Mouse (Mus musculus): Measurements from ENCODE around the gene Fam120c.
A peak's percentile ranks its signal among the peaks of the same experiment; 100 is the strongest.
"Not testable (repeated sequence)": the region's sequence is repeated elsewhere in the genome, so short reads cannot be mapped to it uniquely, and the experiment has no call there.

Fam120c gene

DNA sequence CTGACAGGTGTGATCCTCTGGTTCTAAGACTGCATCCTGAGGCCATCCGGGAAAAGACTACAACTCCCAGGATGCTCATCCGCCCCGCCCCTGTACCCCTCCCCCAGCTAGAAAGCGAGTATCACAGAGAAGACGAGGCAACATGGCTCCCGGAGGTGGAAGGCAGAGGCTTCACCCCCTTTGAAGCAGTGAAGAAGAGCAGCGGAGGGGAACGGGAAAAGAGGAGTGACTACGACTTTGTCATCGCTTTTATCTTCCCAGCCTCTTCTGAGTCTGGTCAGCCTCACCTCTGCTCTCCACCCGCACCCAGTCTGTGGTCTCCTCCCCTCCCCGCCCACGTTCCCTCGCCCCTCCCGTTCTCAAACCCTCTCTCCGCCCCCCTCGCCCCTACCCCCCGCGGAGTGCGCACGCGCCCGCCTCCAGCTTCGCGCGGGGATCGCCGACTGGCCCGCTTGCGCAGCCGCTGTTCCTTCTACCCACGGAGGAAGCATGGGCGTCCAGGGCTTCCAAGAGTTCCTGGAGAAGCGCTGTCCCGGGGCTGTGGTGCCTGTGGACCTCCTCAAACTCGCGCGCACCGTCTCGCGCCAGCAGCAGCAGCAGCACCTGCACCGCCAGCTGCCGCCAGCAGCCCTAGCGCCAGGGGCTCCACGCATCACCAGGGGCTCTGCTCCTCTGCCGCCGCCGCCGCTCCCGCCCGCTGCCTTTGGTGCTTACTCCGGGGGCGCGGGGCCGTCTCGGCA lies at the start of gene Fam120c:
Gene Fam120c, plus strand, starts transcription at position 415 of the 740 bp plus-strand sequence.
- peak; percentile 92 for ATAC-seq (ENCODE audit: insufficient number of reproducible peaks, low FRiP score, low TSS enrichment)

DNA sequence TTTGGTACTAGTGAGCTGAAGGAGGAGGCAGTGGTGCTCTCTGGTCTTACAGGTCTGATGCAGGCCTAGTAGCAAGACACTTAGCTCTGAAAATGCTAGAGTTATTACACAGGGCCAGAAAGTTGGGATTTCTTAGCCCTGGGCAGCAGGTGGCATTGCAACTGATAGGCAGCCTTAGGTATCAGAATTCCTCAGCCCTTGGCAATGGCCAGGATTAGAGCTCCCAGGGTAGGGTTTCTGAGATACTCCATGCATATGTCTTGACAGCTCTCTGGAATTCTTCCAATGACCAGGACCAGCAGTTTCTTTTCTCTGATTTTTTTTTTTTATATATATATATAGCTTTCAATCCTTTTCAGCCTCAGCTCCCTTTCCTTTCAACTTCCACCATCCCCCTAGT lies 45.6 kb upstream of the Fam120c start:
- no peak for ATAC-seq (ENCODE audit: insufficient number of reproducible peaks, low FRiP score, low TSS enrichment)

DNA sequence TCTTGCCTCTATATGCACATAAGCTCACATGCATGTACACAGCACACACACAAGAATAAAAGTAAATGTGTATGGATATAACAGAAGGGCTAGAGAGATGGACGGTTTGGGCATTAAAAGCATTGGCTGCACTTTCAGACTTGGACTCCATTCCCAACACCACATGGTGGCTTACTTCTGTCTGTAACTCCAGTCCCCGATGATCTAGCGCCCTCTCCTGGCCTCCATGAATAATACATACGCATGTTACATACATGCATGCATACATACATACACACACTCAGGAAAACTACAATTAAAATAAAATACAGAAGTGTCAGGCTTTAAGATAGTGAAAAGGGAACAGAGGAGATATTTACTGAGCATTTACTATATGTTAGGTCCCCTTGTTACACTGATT lies 30.2 kb upstream of the Fam120c start:
- no peak for ATAC-seq (ENCODE audit: insufficient number of reproducible peaks, low FRiP score, low TSS enrichment)

DNA sequence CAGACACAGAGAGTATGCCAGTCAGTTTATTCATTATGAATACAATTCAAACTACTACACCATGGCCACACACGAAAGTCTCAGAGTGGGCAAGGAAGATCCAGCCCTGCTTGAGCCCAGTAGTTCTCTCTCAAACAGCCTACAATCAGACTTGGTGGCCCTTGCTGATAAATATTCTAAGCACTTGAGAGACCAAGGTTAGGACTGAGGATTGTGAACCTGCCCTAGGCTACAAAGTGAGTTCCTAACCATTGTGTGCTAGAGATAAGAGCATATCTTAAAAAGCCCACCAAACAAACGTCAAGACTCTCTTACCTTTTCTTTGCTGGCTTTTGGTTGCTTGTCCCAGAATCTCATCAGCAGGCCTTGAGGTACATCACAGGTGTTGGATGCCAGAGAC lies 10.4 kb upstream of the Fam120c start:
- ATAC-seq (ENCODE audit: insufficient number of reproducible peaks, low FRiP score, low TSS enrichment) = no peak

DNA sequence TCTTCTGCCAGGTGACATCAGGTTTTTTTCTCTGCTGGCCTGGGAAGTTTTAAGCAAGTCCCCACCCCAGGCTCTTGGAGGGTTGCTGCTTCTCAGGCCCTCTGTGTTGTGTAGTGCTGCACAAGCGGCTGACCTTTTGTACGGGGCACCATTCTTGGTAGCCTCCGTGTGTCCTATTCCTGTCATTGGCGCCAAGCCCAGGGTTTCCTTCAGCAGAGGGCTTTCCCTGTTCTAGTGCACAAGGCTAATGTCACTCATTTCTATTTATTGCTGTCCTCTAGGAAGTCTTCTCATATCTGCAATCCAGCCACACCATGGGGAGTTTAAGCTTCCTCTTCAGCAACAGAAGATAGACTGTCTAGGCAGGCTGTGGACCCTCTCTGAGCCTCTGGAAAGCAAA lies 6.2 kb upstream of the Fam120c start:
- no peak for ATAC-seq (ENCODE audit: insufficient number of reproducible peaks, low FRiP score, low TSS enrichment)

DNA sequence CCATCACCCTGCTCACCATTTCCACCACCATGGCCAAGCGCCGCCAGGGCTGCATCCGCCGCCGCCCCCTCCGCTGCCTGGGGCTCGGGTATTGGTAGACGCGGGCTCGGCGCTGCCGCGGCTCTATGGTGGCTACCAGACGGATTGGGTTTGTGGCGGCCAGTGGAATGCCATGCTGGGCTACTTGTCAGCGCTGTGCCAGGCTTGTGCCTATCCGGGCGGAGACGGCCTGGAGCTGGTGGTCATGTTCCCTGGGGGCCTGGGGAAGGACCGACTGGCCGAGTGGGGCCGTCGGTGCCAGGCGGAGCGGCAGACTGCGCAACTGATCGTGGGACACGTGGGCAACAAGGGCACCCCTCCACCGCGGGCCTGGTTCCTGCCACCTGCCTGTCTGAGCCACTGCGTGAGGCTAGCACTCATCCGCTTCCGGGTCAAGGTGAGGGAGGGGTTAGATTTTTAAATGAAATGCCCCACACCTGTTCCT lies 568 bp downstream of the Fam120c start:
- peak; percentile 62 for ATAC-seq (ENCODE audit: insufficient number of reproducible peaks, low FRiP score, low TSS enrichment)

DNA sequence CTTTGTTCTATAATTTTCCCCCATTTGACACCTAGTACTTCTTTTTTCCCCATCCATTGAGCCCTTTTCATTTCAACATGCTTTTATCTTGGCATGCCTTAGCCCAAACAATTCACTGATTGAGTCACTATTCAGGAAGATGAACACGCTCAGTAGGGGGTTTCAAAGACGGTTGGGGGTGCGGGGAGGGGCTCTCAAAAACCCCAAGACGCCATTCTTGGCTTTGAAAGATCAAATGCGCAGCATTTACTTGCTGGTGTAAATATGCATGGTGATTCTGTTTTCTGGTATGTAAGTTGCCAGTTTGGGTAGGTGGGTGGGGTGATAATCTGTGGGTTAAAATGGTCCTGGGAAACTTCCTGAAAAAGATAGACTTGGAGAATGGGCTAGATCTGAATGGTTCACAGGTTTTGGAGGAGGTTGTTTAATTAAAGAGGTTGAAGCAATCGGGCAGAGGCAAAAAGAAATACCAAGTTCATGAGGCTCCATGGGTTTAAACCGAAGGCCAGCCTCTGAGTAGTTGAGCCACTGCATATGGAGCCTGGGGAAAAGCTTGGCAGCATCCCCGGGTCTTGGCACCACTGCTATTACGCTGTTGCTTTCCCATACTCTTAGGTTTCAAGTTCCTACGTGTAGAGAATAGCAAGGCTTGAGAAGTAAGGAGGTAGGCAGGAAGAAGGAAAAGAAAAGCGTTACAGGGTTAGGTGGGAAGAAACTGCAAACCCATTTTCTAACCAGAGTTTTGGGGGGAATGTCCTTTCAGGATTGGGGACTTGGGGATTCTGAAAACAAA lies 1.6 kb downstream of the Fam120c start:
- ATAC-seq (ENCODE audit: insufficient number of reproducible peaks, low FRiP score, low TSS enrichment) = no peak

DNA sequence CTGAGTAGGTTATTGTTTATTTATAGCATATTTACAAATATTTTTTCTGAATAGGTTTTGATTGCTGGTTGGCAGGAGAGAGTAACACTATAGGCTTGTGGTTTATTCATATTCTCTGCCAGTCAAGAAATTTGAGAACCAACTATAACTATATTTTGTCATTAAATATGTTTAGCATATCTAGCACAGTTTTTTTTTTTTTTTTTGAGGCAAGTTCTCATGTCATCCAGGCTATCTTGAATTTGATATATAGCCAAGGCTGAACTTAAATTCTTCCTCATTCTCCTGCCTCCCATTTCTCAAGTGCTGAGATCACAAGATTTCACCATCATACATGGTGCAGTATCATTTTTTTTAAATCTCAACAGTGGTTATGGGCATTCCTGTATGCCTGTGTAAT lies 3.3 kb downstream of the Fam120c start:
- ATAC-seq (ENCODE audit: insufficient number of reproducible peaks, low FRiP score, low TSS enrichment) = no peak

DNA sequence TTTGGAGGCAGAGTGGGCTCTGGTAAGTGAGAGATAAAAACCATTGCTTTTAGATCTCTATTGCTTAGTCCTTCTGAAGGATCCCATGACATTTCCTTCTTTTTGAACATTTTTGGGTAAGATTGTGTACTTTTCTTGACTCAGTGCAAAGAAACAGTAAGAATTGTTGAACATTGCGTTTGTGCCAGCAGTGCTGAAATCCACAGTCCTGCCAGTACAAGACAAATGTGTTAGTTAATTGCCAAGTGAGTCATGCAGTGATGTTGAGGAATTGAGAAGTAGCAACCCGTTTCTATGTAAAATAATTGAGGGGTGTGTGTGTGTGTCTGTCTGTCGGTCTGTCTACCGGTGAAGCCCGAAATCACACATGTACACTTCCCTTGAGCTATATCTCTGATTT lies 5.3 kb downstream of the Fam120c start:
- no peak for ATAC-seq (ENCODE audit: insufficient number of reproducible peaks, low FRiP score, low TSS enrichment)

DNA sequence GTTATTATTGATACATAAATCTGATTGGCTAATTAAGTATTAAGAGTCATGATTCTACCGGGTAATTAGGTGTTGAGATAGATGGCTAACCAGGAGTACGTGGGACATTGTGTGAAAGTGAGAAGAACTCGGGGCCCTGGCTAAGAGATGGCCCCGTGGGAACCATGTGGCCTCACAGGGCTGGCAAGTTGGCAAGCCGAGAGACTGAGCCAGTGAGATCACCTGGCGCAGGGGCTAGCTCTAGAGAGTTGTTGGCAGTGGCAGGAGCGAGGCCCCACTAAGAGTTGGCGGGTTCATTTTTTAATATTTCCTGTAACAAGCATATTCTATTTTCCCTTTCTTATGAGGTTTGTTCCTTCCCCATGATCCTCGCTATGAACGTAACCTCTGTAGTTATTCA lies 74.8 kb downstream of the Fam120c start:
- no peak for ATAC-seq (ENCODE audit: insufficient number of reproducible peaks, low FRiP score, low TSS enrichment)

DNA sequence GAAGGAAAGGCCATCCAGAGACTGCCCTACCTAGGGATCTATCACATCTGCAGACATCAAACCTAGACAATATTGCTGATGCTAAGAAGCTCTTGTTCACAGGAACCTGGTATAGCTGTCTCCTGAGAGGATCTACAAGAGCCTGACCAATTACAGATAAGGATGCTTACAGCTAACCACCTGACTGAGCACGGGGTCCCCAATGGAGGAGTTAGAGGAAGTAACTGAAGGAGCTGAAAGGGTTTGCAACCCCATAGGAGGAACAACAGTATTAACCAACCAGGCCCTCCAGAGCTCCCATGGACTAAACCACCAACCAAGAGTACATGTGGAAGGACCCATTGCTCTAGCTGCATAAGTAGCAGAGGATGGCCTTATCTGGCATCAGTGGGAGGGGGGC lies 76.8 kb downstream of the Fam120c start:
- no peak for ATAC-seq (ENCODE audit: insufficient number of reproducible peaks, low FRiP score, low TSS enrichment)

DNA sequence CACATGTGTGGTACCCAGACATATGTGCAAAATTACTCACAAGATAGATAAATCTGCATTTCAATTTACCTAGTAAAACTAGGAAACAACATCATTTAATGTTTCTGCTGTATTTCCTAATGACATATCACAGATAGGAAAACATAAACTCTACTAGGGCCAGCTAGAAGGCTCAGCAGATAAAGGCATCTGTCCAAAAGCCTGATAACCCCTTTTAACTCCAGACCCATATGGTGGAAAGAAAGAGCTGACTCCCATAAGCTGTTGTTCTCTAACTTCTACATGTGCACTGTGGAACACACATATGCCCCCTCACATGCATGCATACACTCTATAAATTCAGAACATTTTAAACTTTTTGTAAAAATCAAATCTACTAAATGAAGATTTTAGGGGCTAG lies 99.7 kb downstream of the Fam120c start:
- no peak for ATAC-seq (ENCODE audit: insufficient number of reproducible peaks, low FRiP score, low TSS enrichment)

DNA sequence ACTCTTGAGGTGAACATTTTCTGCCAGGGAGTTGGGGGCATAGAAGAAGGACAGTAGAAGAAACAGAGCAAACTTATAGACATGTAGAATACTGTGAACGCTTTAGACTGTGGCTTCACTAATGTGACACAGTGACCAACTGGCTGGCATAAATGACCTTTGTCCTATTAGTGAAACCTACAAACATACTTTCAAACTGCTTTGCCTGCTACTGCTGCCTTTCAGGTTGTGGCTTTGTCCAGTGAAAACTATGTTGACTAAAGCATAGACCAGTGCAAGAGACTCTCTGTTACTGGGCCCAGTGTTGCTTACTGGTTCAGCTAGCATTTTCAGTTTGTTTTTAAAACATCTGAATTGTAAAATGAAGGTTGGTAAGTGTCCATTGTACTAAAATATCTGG lies 100.2 kb downstream of the Fam120c start:
- no peak for ATAC-seq (ENCODE audit: insufficient number of reproducible peaks, low FRiP score, low TSS enrichment)

DNA sequence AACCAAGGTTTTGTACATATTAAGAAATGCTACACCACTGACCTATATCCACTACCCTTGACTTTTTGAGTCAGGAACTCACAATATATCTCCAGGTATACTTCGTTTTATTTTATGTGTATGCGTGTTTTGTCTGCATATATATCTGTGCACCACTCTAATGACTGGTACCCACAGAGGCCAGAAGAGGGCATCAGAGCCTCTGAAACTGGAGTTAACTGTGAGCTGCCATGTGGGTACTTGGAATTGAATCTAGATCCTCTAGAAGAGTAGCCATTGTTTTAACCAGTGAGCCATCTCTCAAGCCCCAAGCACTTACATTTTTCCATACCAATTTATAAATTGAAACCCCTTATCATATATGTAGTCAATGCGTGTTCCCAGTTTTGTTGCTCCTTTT lies 144.2 kb downstream of the Fam120c start:
- ATAC-seq (ENCODE audit: insufficient number of reproducible peaks, low FRiP score, low TSS enrichment) = no peak

DNA sequence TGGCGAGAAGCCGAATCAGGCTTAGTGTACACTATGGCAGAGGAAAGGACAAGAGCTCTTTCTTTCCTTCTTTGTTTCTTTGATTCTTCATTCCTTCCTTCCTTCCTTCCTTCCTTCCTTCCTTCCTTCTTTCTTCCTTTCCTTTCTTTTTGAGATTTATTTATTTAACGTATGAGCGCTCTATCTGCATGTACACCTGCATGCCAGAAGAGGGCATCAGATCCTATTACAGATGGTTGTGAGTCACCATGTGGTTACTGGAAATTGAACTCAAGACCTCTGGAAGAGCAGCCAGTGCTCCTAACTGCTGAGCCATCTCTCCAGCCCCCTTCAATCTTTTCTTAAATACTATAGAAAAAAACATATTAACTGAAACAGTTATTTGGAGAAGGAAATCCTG lies 149.3 kb downstream of the Fam120c start:
- not testable (repeated sequence) for ATAC-seq (ENCODE audit: insufficient number of reproducible peaks, low FRiP score, low TSS enrichment)

DNA sequence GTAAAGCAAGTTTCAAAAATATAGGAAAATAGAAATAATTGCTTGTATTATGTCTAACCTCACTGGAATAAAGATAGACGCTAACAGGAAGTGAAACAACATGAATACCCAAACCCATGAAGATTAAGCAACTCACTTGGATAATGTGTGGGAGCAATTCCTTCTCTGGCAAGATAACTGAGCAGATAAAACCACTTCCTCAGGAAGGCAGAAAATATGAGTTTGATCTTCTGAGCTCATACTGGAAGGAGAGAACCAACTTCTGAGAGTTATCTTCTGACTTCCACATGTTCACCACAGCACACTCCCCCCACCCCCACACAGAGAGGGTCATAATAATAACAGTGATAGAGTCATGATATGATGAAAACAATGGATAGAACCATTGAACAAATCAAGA lies 152.6 kb downstream of the Fam120c start:
- ATAC-seq (ENCODE audit: insufficient number of reproducible peaks, low FRiP score, low TSS enrichment) = no peak

DNA sequence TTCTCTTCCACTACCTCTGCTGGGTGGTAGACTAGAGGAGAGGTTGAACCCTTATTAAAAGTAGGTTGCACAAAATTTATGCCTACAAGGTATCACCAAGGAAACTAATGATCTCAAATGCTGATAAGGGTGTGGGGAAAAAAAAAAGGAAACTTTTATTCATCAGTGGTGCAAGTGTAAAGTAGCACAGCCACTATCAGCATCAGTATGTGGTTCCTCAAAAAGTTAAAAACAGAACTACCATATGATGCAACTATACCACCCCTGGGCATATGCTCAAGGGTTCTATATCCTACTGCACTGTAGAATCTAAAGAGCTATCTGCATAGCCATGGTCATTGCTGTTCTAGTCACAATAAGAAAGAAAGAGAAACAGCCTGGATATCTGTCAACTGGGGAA lies 164.6 kb downstream of the Fam120c start:
- no peak for ATAC-seq (ENCODE audit: insufficient number of reproducible peaks, low FRiP score, low TSS enrichment)

DNA sequence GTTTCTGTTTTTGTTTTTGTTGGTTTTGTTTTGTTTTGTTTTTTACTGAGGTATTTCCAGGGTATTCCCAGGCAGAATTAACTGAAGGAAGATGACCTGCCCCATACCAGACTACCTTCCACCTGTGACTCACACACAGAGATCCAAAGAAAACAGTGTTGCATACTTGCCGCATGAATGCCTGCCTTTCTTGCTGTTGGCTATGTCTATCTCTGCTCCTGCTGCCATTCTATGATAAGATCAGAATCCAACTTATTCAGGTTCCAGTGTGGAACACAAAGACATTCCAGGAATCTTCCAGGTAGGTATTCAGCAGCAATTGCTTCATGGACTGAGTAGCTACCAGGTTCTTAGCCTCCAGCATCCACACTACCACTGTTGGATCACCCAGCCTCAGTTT lies 165.9 kb downstream of the Fam120c start:
- no peak for ATAC-seq (ENCODE audit: insufficient number of reproducible peaks, low FRiP score, low TSS enrichment)

DNA sequence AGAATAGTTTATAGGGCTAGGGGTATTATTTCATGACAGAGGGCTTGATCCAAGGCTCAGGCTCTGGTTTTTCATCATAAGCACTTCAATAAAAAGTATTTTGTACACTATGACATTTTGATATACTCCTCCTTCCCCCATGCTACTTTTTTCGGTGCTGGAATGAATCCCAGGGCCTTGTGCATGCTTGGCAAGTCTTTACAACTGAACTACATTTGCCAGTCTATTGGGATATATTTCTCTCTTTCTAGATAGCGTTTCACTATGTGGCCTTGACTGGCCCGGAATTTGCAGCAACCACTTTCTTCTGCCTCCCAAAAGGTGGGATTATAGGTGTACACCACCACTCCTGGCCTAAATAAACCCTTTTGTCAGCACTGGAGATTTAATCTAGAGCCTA lies 169.1 kb downstream of the Fam120c start:
- ATAC-seq (ENCODE audit: insufficient number of reproducible peaks, low FRiP score, low TSS enrichment) = no peak

DNA sequence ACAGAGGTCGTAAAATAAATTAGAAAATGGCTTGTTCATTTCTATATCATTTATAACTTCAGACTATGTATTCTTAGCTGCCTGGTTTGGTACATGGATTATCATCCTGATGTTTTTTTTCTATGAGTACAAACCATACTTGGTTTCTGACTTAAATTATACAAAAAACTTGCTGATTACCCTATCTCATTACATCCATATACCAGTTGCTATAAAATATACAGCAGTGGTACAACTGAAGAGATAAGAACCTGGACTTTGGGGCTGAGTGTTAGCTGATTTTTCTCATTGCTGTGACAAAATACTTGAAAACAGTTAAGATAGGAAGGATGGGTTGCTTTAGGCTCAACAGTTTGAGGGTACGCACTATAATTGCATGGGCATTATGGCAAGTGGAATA lies 169.7 kb downstream of the Fam120c start:
- ATAC-seq (ENCODE audit: insufficient number of reproducible peaks, low FRiP score, low TSS enrichment) = no peak

DNA sequence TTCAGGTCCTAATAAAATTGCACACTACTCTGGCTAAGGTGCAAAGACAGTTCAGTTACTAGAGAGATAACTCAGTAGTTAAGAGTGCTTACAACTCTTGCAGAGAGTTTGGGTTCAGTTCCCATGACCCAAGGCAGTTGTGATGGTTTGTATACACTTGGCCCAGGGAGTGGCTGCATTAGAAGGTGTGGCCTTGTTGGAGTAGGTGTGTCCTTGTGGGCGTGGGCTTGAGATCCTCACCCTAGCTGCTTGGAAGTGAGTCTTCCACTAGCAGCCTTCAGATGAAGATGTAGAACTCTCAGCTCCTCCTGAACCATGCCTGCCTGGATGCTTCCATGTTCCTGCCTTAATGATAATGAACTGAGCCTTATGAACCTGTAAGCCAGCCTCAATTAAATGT lies 174.2 kb downstream of the Fam120c start:
- no peak for ATAC-seq (ENCODE audit: insufficient number of reproducible peaks, low FRiP score, low TSS enrichment)

DNA sequence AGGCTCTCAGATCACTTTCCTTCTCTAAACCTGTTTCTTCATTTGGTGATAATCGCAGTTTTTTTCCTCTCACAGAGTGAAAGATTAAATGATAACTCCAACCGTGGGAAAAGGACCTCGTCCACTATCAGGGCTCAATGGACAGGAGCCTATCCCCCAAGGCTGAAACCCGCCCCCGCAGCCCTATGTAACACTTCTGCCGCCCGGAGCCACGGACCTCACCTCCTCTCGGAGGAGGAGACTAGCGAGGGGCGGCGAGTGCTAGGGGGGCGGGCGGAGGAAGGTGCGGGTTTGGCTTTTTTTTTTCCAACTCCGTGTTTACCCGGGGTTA lies 176.1 kb downstream of the Fam120c start:
- peak; percentile 71 for ATAC-seq (ENCODE audit: insufficient number of reproducible peaks, low FRiP score, low TSS enrichment)
